In genomic region chr2:11535966-11536365, GRCm38 (mm10) we compare ENCODE assay signal across 8 mouse cellular contexts. TPM values are rescaled to one million over a fixed set of nuclear protein-coding genes. Genes with fewer than 3 reads are reported as not detected.
DNase-seq lines count a peak whose midpoint lies in the region; ATAC-seq and TF ChIP-seq lines count a peak whose summit lies in the region.

No protein-coding gene starts in this region.

- no peaks in the 10 kb centered on the region for H3K27me3 ChIP-seq in neural tube, embryonic 11.5 days (ENCODE audit: control insufficient read depth, insufficient read depth, low read length)
- no peaks in the 10 kb centered on the region for H3K27me3 ChIP-seq in hindbrain, embryonic 15.5 days
- H3K27me3 ChIP-seq in liver, embryonic 12.5 days (replicated peaks): no peaks in the 10 kb centered on the region
- H3K27me3 ChIP-seq in stomach, postnatal 0 days (ENCODE audit: control insufficient read depth, insufficient read depth, low read length): no peaks in the 10 kb centered on the region

- no peak for TF ChIP-seq EP300 in stomach, postnatal 0 days (optimal IDR thresholded peaks at IDR 0.05)

- TF ChIP-seq CTCF in stomach, postnatal 0 days (IDR thresholded peaks at IDR 0.05; ENCODE audit: low read depth): no peak

- ATAC-seq in neural tube, embryonic 11.5 days (ENCODE audit: insufficient read depth, low FRiP score, low TSS enrichment): no peak; the same call in 1 of the 2 replicates
- ATAC-seq in hindbrain, embryonic 15.5 days (ENCODE audit: low FRiP score, low read depth): no peak
- ATAC-seq in liver, embryonic 12.5 days: no peak
- no peak for ATAC-seq in stomach, postnatal 0 days (ENCODE audit: low FRiP score, low TSS enrichment)

- no peaks in the 10 kb centered on the region for H3K9me3 ChIP-seq in neural tube, embryonic 11.5 days (ENCODE audit: control insufficient read depth, low read length)
- H3K9me3 ChIP-seq in hindbrain, embryonic 15.5 days: no peaks in the 10 kb centered on the region
- no peaks in the 10 kb centered on the region for H3K9me3 ChIP-seq in liver, embryonic 12.5 days (replicated peaks)
- no peaks in the 10 kb centered on the region for H3K9me3 ChIP-seq in stomach, postnatal 0 days (ENCODE audit: control insufficient read depth, low read length)

- 64% methylated on average over 8 of the region's 8 CpGs for WGBS in neural tube, embryonic 11.5 days
- WGBS in hindbrain, embryonic 15.5 days: 68% methylated on average over 8 of the region's 8 CpGs
- WGBS in liver, embryonic 12.5 days (ENCODE audit: insufficient replicate concordance): 55% methylated on average over 8 of the region's 8 CpGs
- 61% methylated on average over 8 of the region's 8 CpGs for WGBS in stomach, postnatal 0 days

- no peak overlapping the region for H3K27ac ChIP-seq in neural tube, embryonic 11.5 days (ENCODE audit: low read depth, low read length)
- no peak overlapping the region for H3K27ac ChIP-seq in hindbrain, embryonic 15.5 days (replicated peaks)
- no peak overlapping the region for H3K27ac ChIP-seq in liver, embryonic 12.5 days
- no peak overlapping the region for H3K27ac ChIP-seq in stomach, postnatal 0 days (replicated peaks)

- no peak overlapping the region for H3K9ac ChIP-seq in neural tube, embryonic 11.5 days (ENCODE audit: low read length)
- no peak overlapping the region for H3K9ac ChIP-seq in hindbrain, embryonic 15.5 days
- no peak overlapping the region for H3K9ac ChIP-seq in liver, embryonic 12.5 days
- no peak overlapping the region for H3K9ac ChIP-seq in stomach, postnatal 0 days (ENCODE audit: low read length)

- no peak for DNase-seq in neural tube, embryonic 11.5 days (ENCODE audit: low spot score)
- DNase-seq in neural tube, embryonic 10.5 days (ENCODE audit: extremely low spot score, low spot score): no peak
- DNase-seq in stomach, postnatal 0 days (ENCODE audit: low spot score): no peak
- no peak for DNase-seq in layer of hippocampus, adult 9-10 months (ENCODE audit: low spot score)
- no peak for DNase-seq in thymus, postnatal 4 days
- no peak for DNase-seq in retina, postnatal 1 day

- no peaks in the 10 kb centered on the region for H3K36me3 ChIP-seq in neural tube, embryonic 11.5 days (ENCODE audit: control insufficient read depth, insufficient read depth, low read length)
- H3K36me3 ChIP-seq in hindbrain, embryonic 15.5 days: no peaks in the 10 kb centered on the region
- no peaks in the 10 kb centered on the region for H3K36me3 ChIP-seq in liver, embryonic 12.5 days
- H3K36me3 ChIP-seq in stomach, postnatal 0 days (ENCODE audit: control insufficient read depth, insufficient read depth, low read length): no peaks in the 10 kb centered on the region

- peak overlapping the region; percentile 74 for H3K4me2 ChIP-seq in neural tube, embryonic 11.5 days (ENCODE audit: low read depth)
- H3K4me2 ChIP-seq in hindbrain, embryonic 15.5 days: peak overlapping the region; percentile 84
- H3K4me2 ChIP-seq in liver, embryonic 12.5 days: peak overlapping the region; percentile 81
- H3K4me2 ChIP-seq in stomach, postnatal 0 days (replicated peaks; ENCODE audit: low read depth): peak overlapping the region; percentile 69

- H3K4me3 ChIP-seq in neural tube, embryonic 11.5 days (ENCODE audit: low read depth, low read length): no peak overlapping the region; the same call in 1 of the 2 replicates
- peak overlapping the region; percentile 50 for H3K4me3 ChIP-seq in hindbrain, embryonic 15.5 days
- peak overlapping the region; percentile 54 for H3K4me3 ChIP-seq in liver, embryonic 12.5 days
- H3K4me3 ChIP-seq in stomach, postnatal 0 days (ENCODE audit: low read depth, low read length): peak overlapping the region; percentile 44

- H3K4me1 ChIP-seq in neural tube, embryonic 11.5 days (ENCODE audit: control insufficient read depth, insufficient read depth, low read length): no peaks in the 10 kb centered on the region
- peaks cover 12% of the 10 kb centered on the region; the same call in 1 of the 2 replicates for H3K4me1 ChIP-seq in hindbrain, embryonic 15.5 days (replicated peaks)
- peaks cover 18% of the 10 kb centered on the region for H3K4me1 ChIP-seq in liver, embryonic 12.5 days
- H3K4me1 ChIP-seq in stomach, postnatal 0 days (replicated peaks; ENCODE audit: control insufficient read depth, insufficient read depth): no peaks in the 10 kb centered on the region

RNA-seq across cellular contexts. Expression of gene Pfkfb3, which starts 17.9 kb away (rescaled TPM):
- 15.9 and 18.6 TPM in 2 replicates for polyA plus RNA-seq in neural tube, embryonic 11.5 days (2014; fragmentation: Nextera tagmentation; extraction: Ambion mirVana)
- 32.3 and 33.7 TPM in 2 replicates for polyA plus RNA-seq in hindbrain, embryonic 15.5 days (2015; fragmentation: Nextera tagmentation; extraction: Ambion mirVana)
- 10.3 and 11.7 TPM in 2 replicates for polyA plus RNA-seq in liver, embryonic 12.5 days (2016; fragmentation: Nextera tagmentation; extraction: Ambion mirVana)
- 5.5 TPM in 2 replicates for polyA plus RNA-seq in stomach, postnatal 0 days (2015; fragmentation: Nextera tagmentation; extraction: Ambion mirVana)
